Mouse (Mus musculus): ENCODE measurements around the gene Lpin1. TPM values are rescaled to one million over a fixed set of nuclear protein-coding genes. Genes with fewer than 3 reads are reported as not detected.

Lpin1 gene
- polyA plus RNA-seq, 1 experiment from 2014 or later: 12.6 TPM

- no peak overlapping the region for H3K4me2 ChIP-seq (ENCODE audit: low read depth, low read length)
- WGBS (ENCODE audit: insufficient replicate concordance): 21% methylated on average over 15 of the region's 15 CpGs
Observed at GRCm38 (mm10) chr12:16531956-16532859, 78.6 kb downstream of the Lpin1 start.

GRCm38 (mm10) chr12:16528650-16529049, 82.1 kb downstream of the Lpin1 start:
- WGBS (ENCODE audit: insufficient replicate concordance): 72% methylated on average over 7 of the region's 7 CpGs
- H3K27ac ChIP-seq (ENCODE audit: low read length): no peak overlapping the region
- no peaks in the 10 kb centered on the region for H3K36me3 ChIP-seq (ENCODE audit: control insufficient read depth, insufficient read depth)
- H3K27me3 ChIP-seq (ENCODE audit: control insufficient read depth, insufficient read depth, low read depth, low read length): no peaks in the 10 kb centered on the region
- H3K9me3 ChIP-seq (replicated peaks; ENCODE audit: control insufficient read depth, low read length): no peaks in the 10 kb centered on the region
- no peak overlapping the region for H3K4me3 ChIP-seq (ENCODE audit: low read depth, low read length)
- H3K4me2 ChIP-seq (ENCODE audit: low read depth, low read length): no peak overlapping the region
- H3K4me1 ChIP-seq (ENCODE audit: control insufficient read depth, low read depth, low read length): no peaks in the 10 kb centered on the region
- ATAC-seq (ENCODE audit: low read depth): no peak
- no peak overlapping the region for H3K9ac ChIP-seq (ENCODE audit: low read depth, low read length)

More at GRCm38 (mm10) chr12:16531956-16532859, 78.6 kb downstream of the Lpin1 start:
- no peak; the same call in 1 of the 2 replicates for ATAC-seq (ENCODE audit: low read depth)
- no peak overlapping the region for H3K27ac ChIP-seq (ENCODE audit: low read length)
- H3K27me3 ChIP-seq (ENCODE audit: control insufficient read depth, insufficient read depth, low read depth, low read length): no peaks in the 10 kb centered on the region
- no peak overlapping the region for H3K4me3 ChIP-seq (ENCODE audit: low read depth, low read length)
- no peaks in the 10 kb centered on the region for H3K9me3 ChIP-seq (replicated peaks; ENCODE audit: control insufficient read depth, low read length)
- H3K9ac ChIP-seq (ENCODE audit: low read depth, low read length): no peak overlapping the region
- H3K4me1 ChIP-seq (ENCODE audit: control insufficient read depth, low read depth, low read length): no peaks in the 10 kb centered on the region
- no peaks in the 10 kb centered on the region for H3K36me3 ChIP-seq (ENCODE audit: control insufficient read depth, insufficient read depth)

GRCm38 (mm10) chr12:16527941-16528340, 82.8 kb downstream of the Lpin1 start:
- H3K4me3 ChIP-seq (ENCODE audit: low read depth, low read length): no peak overlapping the region
- no peak overlapping the region for H3K4me2 ChIP-seq (ENCODE audit: low read depth, low read length)
- no peaks in the 10 kb centered on the region for H3K36me3 ChIP-seq (ENCODE audit: control insufficient read depth, insufficient read depth)
- no peak overlapping the region for H3K9ac ChIP-seq (ENCODE audit: low read depth, low read length)
- H3K27ac ChIP-seq (ENCODE audit: low read length): no peak overlapping the region
- ATAC-seq (ENCODE audit: low read depth): no peak
- no peaks in the 10 kb centered on the region for H3K9me3 ChIP-seq (replicated peaks; ENCODE audit: control insufficient read depth, low read length)
- H3K27me3 ChIP-seq (ENCODE audit: control insufficient read depth, insufficient read depth, low read depth, low read length): no peaks in the 10 kb centered on the region
- 37% methylated on average over 3 of the region's 3 CpGs for WGBS (ENCODE audit: insufficient replicate concordance)
- no peaks in the 10 kb centered on the region for H3K4me1 ChIP-seq (ENCODE audit: control insufficient read depth, low read depth, low read length)

- no peak overlapping the region for H3K4me3 ChIP-seq (ENCODE audit: low read depth, low read length)
- no peaks in the 10 kb centered on the region for H3K4me1 ChIP-seq (ENCODE audit: control insufficient read depth, low read depth, low read length)
- no peaks in the 10 kb centered on the region for H3K36me3 ChIP-seq (ENCODE audit: control insufficient read depth, insufficient read depth)
- H3K9ac ChIP-seq (ENCODE audit: low read depth, low read length): no peak overlapping the region
- H3K9me3 ChIP-seq (replicated peaks; ENCODE audit: control insufficient read depth, low read length): no peaks in the 10 kb centered on the region
- no peak overlapping the region for H3K4me2 ChIP-seq (ENCODE audit: low read depth, low read length)
- 63% methylated on average over 5 of the region's 5 CpGs for WGBS (ENCODE audit: insufficient replicate concordance)
- no peak overlapping the region for H3K27ac ChIP-seq (ENCODE audit: low read length)
- no peaks in the 10 kb centered on the region for H3K27me3 ChIP-seq (ENCODE audit: control insufficient read depth, insufficient read depth, low read depth, low read length)
- no peak for ATAC-seq (ENCODE audit: low read depth)
Observed at GRCm38 (mm10) chr12:16526862-16527261, 83.9 kb downstream of the Lpin1 start.

- Histone ChIP-seq H3K4me2 (ENCODE audit: low read depth, low read length) (no peak overlapping the region), H3K27me3 (ENCODE audit: control insufficient read depth, insufficient read depth, low read depth, low read length) (no peaks in the 10 kb centered on the region), H3K36me3 (ENCODE audit: control insufficient read depth, insufficient read depth) (no peaks in the 10 kb centered on the region), H3K9me3 (replicated peaks; ENCODE audit: control insufficient read depth, low read length) (no peaks in the 10 kb centered on the region), H3K4me3 (ENCODE audit: low read depth, low read length) (no peak overlapping the region), H3K27ac (ENCODE audit: low read length) (no peak overlapping the region), H3K9ac (ENCODE audit: low read depth, low read length) (no peak overlapping the region), H3K4me1 (ENCODE audit: control insufficient read depth, low read depth, low read length) (no peaks in the 10 kb centered on the region)
- 46% methylated on average over 2 of the region's 2 CpGs for WGBS (ENCODE audit: insufficient replicate concordance)
- no peak for ATAC-seq (ENCODE audit: low read depth)
Observed at GRCm38 (mm10) chr12:16526134-16526533, 84.6 kb downstream of the Lpin1 start.

- ATAC-seq (ENCODE audit: low read depth): no peak
- H3K4me2 ChIP-seq (ENCODE audit: low read depth, low read length): no peak overlapping the region
- WGBS (ENCODE audit: insufficient replicate concordance): 62% methylated on average over 9 of the region's 9 CpGs
Observed at GRCm38 (mm10) chr12:16515183-16515582, 95.6 kb downstream of the Lpin1 start.

GRCm38 (mm10) chr12:16512991-16513390, 97.8 kb downstream of the Lpin1 start:
- Histone ChIP-seq H3K9ac (ENCODE audit: low read depth, low read length) (no peak overlapping the region), H3K4me2 (ENCODE audit: low read depth, low read length) (no peak overlapping the region), H3K9me3 (replicated peaks; ENCODE audit: control insufficient read depth, low read length) (no peaks in the 10 kb centered on the region), H3K27me3 (ENCODE audit: control insufficient read depth, insufficient read depth, low read depth, low read length) (no peaks in the 10 kb centered on the region), H3K27ac (ENCODE audit: low read length) (no peak overlapping the region), H3K4me3 (ENCODE audit: low read depth, low read length) (no peak overlapping the region), H3K4me1 (ENCODE audit: control insufficient read depth, low read depth, low read length) (no peaks in the 10 kb centered on the region), H3K36me3 (ENCODE audit: control insufficient read depth, insufficient read depth) (no peaks in the 10 kb centered on the region)
- no peak for ATAC-seq (ENCODE audit: low read depth)
- 46% methylated on average over 1 of the region's 1 CpGs for WGBS (ENCODE audit: insufficient replicate concordance)

More at GRCm38 (mm10) chr12:16515183-16515582, 95.6 kb downstream of the Lpin1 start:
- Histone ChIP-seq H3K4me1 (ENCODE audit: control insufficient read depth, low read depth, low read length) (no peaks in the 10 kb centered on the region), H3K27ac (ENCODE audit: low read length) (no peak overlapping the region), H3K27me3 (ENCODE audit: control insufficient read depth, insufficient read depth, low read depth, low read length) (no peaks in the 10 kb centered on the region), H3K36me3 (ENCODE audit: control insufficient read depth, insufficient read depth) (no peaks in the 10 kb centered on the region), H3K9me3 (replicated peaks; ENCODE audit: control insufficient read depth, low read length) (no peaks in the 10 kb centered on the region), H3K9ac (ENCODE audit: low read depth, low read length) (no peak overlapping the region), H3K4me3 (ENCODE audit: low read depth, low read length) (no peak overlapping the region)

GRCm38 (mm10) chr12:16509122-16509752, 101.5 kb downstream of the Lpin1 start:
- no peak for ATAC-seq (ENCODE audit: low read depth)
- Histone ChIP-seq H3K27ac (ENCODE audit: low read length) (no peak overlapping the region), H3K4me2 (ENCODE audit: low read depth, low read length) (no peak overlapping the region), H3K9ac (ENCODE audit: low read depth, low read length) (no peak overlapping the region), H3K4me1 (ENCODE audit: control insufficient read depth, low read depth, low read length) (no peaks in the 10 kb centered on the region), H3K9me3 (replicated peaks; ENCODE audit: control insufficient read depth, low read length) (no peaks in the 10 kb centered on the region), H3K4me3 (ENCODE audit: low read depth, low read length) (no peak overlapping the region), H3K36me3 (ENCODE audit: control insufficient read depth, insufficient read depth) (no peaks in the 10 kb centered on the region), H3K27me3 (ENCODE audit: control insufficient read depth, insufficient read depth, low read depth, low read length) (no peaks in the 10 kb centered on the region)
- WGBS (ENCODE audit: insufficient replicate concordance): 16% methylated on average over 13 of the region's 13 CpGs

Data from liver, embryonic 16.5 days (tissue).